Mouse (Mus musculus) cortical plate, adult 2 months (tissue): ENCODE results near the gene Sult6b2.

ENCODE experiments used
- CTCF ChIP-seq: fragments of 200-500 bp; IDR thresholded peaks from 2 replicates; pipeline ENCODE4 v1.5.1; 2011; ENCODE audit warnings: mild to moderate bottlenecking, control low read depth, low read length; ENCODE audit not compliant: insufficient read depth; ENCODE audit errors: extremely low read depth
- POLR2A ChIP-seq: fragments of 200-500 bp; IDR thresholded peaks from 2 replicates; pipeline ENCODE4 v1.6.1; 2011; ENCODE audit warnings: mild to moderate bottlenecking, low read length, control low read depth; ENCODE audit not compliant: insufficient read depth; ENCODE audit errors: extremely low read depth

DNA sequence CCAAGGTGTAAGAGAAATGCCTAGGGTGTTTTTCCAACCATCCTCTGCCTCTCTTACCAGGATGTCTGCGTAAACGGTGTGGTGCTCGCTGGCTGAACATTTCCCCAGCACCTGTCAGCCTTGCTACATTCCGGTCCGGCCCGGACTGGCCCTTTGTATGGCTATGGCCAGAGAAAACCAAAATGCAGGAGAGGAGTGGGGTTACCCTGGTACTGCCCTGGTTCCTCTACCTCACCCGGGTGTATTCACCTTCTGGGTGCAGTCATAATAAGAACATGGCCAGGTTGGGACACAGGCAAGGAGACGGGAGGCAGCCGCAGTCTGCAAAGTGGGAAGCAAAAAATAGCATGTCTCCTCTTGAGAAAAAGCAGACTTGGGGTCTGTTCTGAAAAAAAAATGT lies 9.2 kb downstream of the Sult6b2 start:
- TF ChIP-seq POLR2A (no peak), CTCF (no peak)
